In genomic region chr5:102993951-102994350, GRCm38 (mm10) we compare ENCODE assay signal across 17 mouse cellular contexts.
DNase-seq lines count a peak whose midpoint lies in the region; ATAC-seq lines count a peak whose summit lies in the region.
"Had no signal": no experiment of that assay in that cellular context is flagged by ENCODE, and none has a peak within 500 bp of the region (broad histone marks: within the 10 kb centered on the region; RNA-seq: fewer than 3 reads in every experiment).

No protein-coding gene starts in this region.

- H3K4me1 ChIP-seq in heart, embryonic 10.5 days = no peaks in the 10 kb centered on the region
- H3K4me1 ChIP-seq in midbrain, embryonic 11.5 days (ENCODE audit: control insufficient read depth, insufficient read depth, low read length) = no peaks in the 10 kb centered on the region
- no peaks in the 10 kb centered on the region for H3K4me1 ChIP-seq in midbrain, embryonic 14.5 days (ENCODE audit: control insufficient read depth, insufficient read depth, low read length)
- 0 out of 2 replicates have a peak, but pooled peaks cover 2% of the 10 kb centered on the region for H3K4me1 ChIP-seq in forebrain, embryonic 16.5 days (replicated peaks; ENCODE audit: control insufficient read depth, insufficient read depth, low read length)
- H3K4me1 ChIP-seq: embryonic facial prominence, embryonic 12.5 days; liver, embryonic 13.5 days; midbrain, embryonic 13.5 days; neural tube, embryonic 15.5 days; stomach, embryonic 15.5 days had no signal

- H3K36me3 ChIP-seq in heart, embryonic 10.5 days = no peaks in the 10 kb centered on the region
- H3K36me3 ChIP-seq in midbrain, embryonic 11.5 days (ENCODE audit: control insufficient read depth, insufficient read depth, low read length) = no peaks in the 10 kb centered on the region
- peaks cover 22% of the 10 kb centered on the region for H3K36me3 ChIP-seq in midbrain, embryonic 14.5 days (ENCODE audit: control insufficient read depth, insufficient read depth, low read length)
- H3K36me3 ChIP-seq in forebrain, embryonic 16.5 days (ENCODE audit: control insufficient read depth, insufficient read depth) = no peaks in the 10 kb centered on the region
- H3K36me3 ChIP-seq: embryonic facial prominence, embryonic 12.5 days; liver, embryonic 13.5 days; stomach, embryonic 15.5 days had no signal

- peak; percentile 29 for DNase-seq in heart, postnatal 4 days
- DNase-seq in heart, embryonic 10.5 days (ENCODE audit: low spot score) = no peak
- DNase-seq in midbrain, embryonic 11.5 days (ENCODE audit: low spot score, missing footprints) = peak; percentile 69
- no peak for DNase-seq in midbrain, embryonic 14.5 days
- peak; percentile 29 for DNase-seq in adrenal gland, adult 8-10 months
- peak; percentile 3 for DNase-seq in skeletal muscle tissue, adult 2 months (ENCODE audit: low read depth, low spot score)
- no peak for DNase-seq in embryo, embryonic 10.5 days (ENCODE audit: low spot score)
- DNase-seq: cerebellum, adult 8-10 months; forebrain, postnatal 0 days; liver, embryonic 13.5 days; right cerebral cortex, postnatal 25 days had no signal

- no peak overlapping the region for H3K27ac ChIP-seq in heart, embryonic 10.5 days
- H3K27ac ChIP-seq in midbrain, embryonic 11.5 days (ENCODE audit: low read depth, low read length) = no peak overlapping the region
- no peak overlapping the region for H3K27ac ChIP-seq in midbrain, embryonic 14.5 days (replicated peaks; ENCODE audit: low read depth, low read length)
- no peak overlapping the region for H3K27ac ChIP-seq in forebrain, embryonic 16.5 days (ENCODE audit: low read length)
- H3K27ac ChIP-seq: embryonic facial prominence, embryonic 12.5 days; liver, embryonic 13.5 days; midbrain, embryonic 13.5 days; neural tube, embryonic 15.5 days; stomach, embryonic 15.5 days had no signal

- no peak for ATAC-seq in midbrain, embryonic 11.5 days (ENCODE audit: low FRiP score)
- ATAC-seq in midbrain, embryonic 14.5 days (ENCODE audit: low FRiP score, low TSS enrichment) = no peak
- no peak for ATAC-seq in forebrain, embryonic 16.5 days
- ATAC-seq: forebrain, postnatal 0 days; intestine, postnatal 0 days; midbrain, embryonic 13.5 days had no signal

- H3K4me3 ChIP-seq in heart, embryonic 10.5 days = no peak overlapping the region
- H3K4me3 ChIP-seq in midbrain, embryonic 11.5 days (ENCODE audit: low read depth, low read length) = no peak overlapping the region
- no peak overlapping the region for H3K4me3 ChIP-seq in midbrain, embryonic 14.5 days (replicated peaks; ENCODE audit: low read depth, low read length)
- H3K4me3 ChIP-seq in forebrain, embryonic 16.5 days (replicated peaks; ENCODE audit: low read length) = no peak overlapping the region
- H3K4me3 ChIP-seq: embryonic facial prominence, embryonic 12.5 days; liver, embryonic 13.5 days; midbrain, embryonic 13.5 days; neural tube, embryonic 15.5 days; stomach, embryonic 15.5 days had no signal

- no peak overlapping the region for H3K9ac ChIP-seq in midbrain, embryonic 11.5 days (ENCODE audit: low read length)
- H3K9ac ChIP-seq in midbrain, embryonic 14.5 days (replicated peaks; ENCODE audit: low read length) = no peak overlapping the region
- no peak overlapping the region for H3K9ac ChIP-seq in forebrain, embryonic 16.5 days (replicated peaks; ENCODE audit: low read depth, low read length)
- H3K9ac ChIP-seq: embryonic facial prominence, embryonic 12.5 days; forebrain, postnatal 0 days; liver, embryonic 13.5 days; midbrain, embryonic 13.5 days; neural tube, embryonic 15.5 days; stomach, embryonic 15.5 days had no signal

- no peak overlapping the region for H3K4me2 ChIP-seq in midbrain, embryonic 11.5 days
- H3K4me2 ChIP-seq in midbrain, embryonic 14.5 days (ENCODE audit: low read length) = no peak overlapping the region
- H3K4me2 ChIP-seq in forebrain, embryonic 16.5 days (ENCODE audit: low read length) = no peak overlapping the region
- H3K4me2 ChIP-seq: embryonic facial prominence, embryonic 12.5 days; liver, embryonic 13.5 days; midbrain, embryonic 13.5 days; neural tube, embryonic 15.5 days; stomach, embryonic 15.5 days had no signal

- 77% methylated on average over 5 of the region's 5 CpGs for WGBS in heart, embryonic 10.5 days
- 80% methylated on average over 5 of the region's 5 CpGs for WGBS in midbrain, embryonic 11.5 days
- WGBS in midbrain, embryonic 14.5 days = 80% methylated on average over 5 of the region's 5 CpGs
- WGBS in forebrain, embryonic 16.5 days = 82% methylated on average over 5 of the region's 5 CpGs

- no peaks in the 10 kb centered on the region for H3K9me3 ChIP-seq in heart, embryonic 10.5 days
- H3K9me3 ChIP-seq in midbrain, embryonic 11.5 days (ENCODE audit: control insufficient read depth, low read length) = no peaks in the 10 kb centered on the region
- no peaks in the 10 kb centered on the region for H3K9me3 ChIP-seq in midbrain, embryonic 14.5 days (ENCODE audit: control insufficient read depth, low read length)
- H3K9me3 ChIP-seq in forebrain, embryonic 16.5 days (ENCODE audit: control insufficient read depth, low read length) = no peaks in the 10 kb centered on the region
- H3K9me3 ChIP-seq: embryonic facial prominence, embryonic 12.5 days; midbrain, embryonic 13.5 days; neural tube, embryonic 15.5 days; stomach, embryonic 15.5 days had no signal

- H3K27me3 ChIP-seq in heart, embryonic 10.5 days (ENCODE audit: insufficient read depth, poor library complexity, severe bottlenecking) = no peaks in the 10 kb centered on the region
- no peaks in the 10 kb centered on the region for H3K27me3 ChIP-seq in midbrain, embryonic 11.5 days (ENCODE audit: control insufficient read depth, insufficient read depth, low read length)
- H3K27me3 ChIP-seq in midbrain, embryonic 14.5 days (ENCODE audit: control insufficient read depth, insufficient read depth, low read length) = no peaks in the 10 kb centered on the region
- H3K27me3 ChIP-seq in forebrain, embryonic 16.5 days (replicated peaks; ENCODE audit: control insufficient read depth, insufficient read depth, low read length) = no peaks in the 10 kb centered on the region
- H3K27me3 ChIP-seq: embryonic facial prominence, embryonic 12.5 days; liver, embryonic 13.5 days; midbrain, embryonic 13.5 days; neural tube, embryonic 15.5 days; stomach, embryonic 15.5 days had no signal

Comparison
In these comparisons a context has a peak if more than half of its experiments do, and no peak if none do; other contexts are left out.
1. DNase-seq: peak in heart, postnatal 4 days (single experiment), midbrain, embryonic 11.5 days (single experiment), adrenal gland, adult 8-10 months (single experiment) and skeletal muscle tissue, adult 2 months (single experiment); none in heart, embryonic 10.5 days (single experiment), midbrain, embryonic 14.5 days (single experiment) and embryo, embryonic 10.5 days (single experiment).